Mouse (Mus musculus): ENCODE measurements around the gene Ky. TPM values are rescaled to one million over a fixed set of nuclear protein-coding genes. Genes with fewer than 3 reads are reported as not detected.
A peak's percentile ranks its signal among the peaks of the same experiment; 100 is the strongest.

Gene Ky
- polyA plus RNA-seq, 1 experiment from 2014 or later = 1.1 TPM

DNA sequence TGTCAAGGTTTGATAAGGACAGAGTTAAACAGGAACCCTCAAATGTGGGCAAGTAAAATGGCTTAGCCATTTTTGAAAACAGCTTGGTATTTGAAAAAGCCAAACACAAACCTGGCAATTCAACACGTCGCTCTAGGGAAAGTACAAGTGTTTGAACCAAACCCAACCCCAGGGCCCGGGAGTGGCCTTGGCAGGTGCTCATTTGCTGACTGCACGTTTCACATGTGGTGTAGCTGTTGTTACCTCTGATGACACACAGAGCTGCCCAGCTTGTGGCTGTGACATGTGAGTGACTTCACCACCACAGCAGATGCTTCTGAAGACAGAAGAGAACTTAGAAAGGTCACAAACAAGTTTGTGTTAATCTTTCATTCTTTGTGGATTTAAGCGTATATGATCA is 67.3 kb downstream of the Ky start:
- Histone ChIP-seq H3K4me3 (no peak overlapping the region), H3K36me3 (no peaks in the 10 kb centered on the region), H3K27ac (no peak overlapping the region), H3K4me1 (replicated peaks) (0 out of 2 replicates have a peak, but pooled peaks cover 2% of the 10 kb centered on the region), H3K27me3 (no peaks in the 10 kb centered on the region), H3K9ac (no peak overlapping the region), H3K4me2 (no peak overlapping the region), H3K9me3 (replicated peaks) (no peaks in the 10 kb centered on the region)
- 62% methylated on average over 5 of the region's 5 CpGs for WGBS
- no peak for ATAC-seq (replicated peaks; ENCODE audit: insufficient number of reproducible peaks, insufficient read depth, low FRiP score, low read depth)

DNA sequence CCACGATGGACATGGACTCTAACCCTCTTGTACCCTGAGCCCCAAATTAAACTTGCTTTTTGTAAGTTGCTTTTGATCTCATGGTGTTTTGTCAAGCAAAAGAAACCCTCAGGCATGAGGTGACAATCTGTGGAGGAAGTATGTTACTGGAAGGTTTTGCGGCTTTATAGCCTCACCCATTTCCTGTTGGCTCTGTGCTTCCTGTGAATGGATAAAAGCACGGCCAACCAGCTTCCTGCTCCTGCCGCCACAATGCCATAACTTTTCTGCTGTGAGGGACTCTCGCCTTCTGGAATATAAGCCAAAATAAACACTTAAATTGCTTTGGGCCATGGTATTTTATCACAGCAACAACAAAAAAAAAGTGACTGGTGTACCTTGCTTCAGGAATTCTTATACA is 71.9 kb downstream of the Ky start:
- H3K36me3 ChIP-seq = no peaks in the 10 kb centered on the region
- no peak overlapping the region for H3K4me3 ChIP-seq
- H3K27me3 ChIP-seq = no peaks in the 10 kb centered on the region
- peak overlapping the region; percentile 41; the same call in 1 of the 2 replicates for H3K27ac ChIP-seq
- H3K9ac ChIP-seq = no peak overlapping the region
- H3K9me3 ChIP-seq (replicated peaks) = no peaks in the 10 kb centered on the region
- ATAC-seq (replicated peaks; ENCODE audit: insufficient number of reproducible peaks, insufficient read depth, low FRiP score, low read depth) = no peak
- 46% methylated on average over 5 of the region's 5 CpGs for WGBS
- no peak overlapping the region for H3K4me2 ChIP-seq
- H3K4me1 ChIP-seq (replicated peaks) = 0 out of 2 replicates have a peak, but pooled peaks cover 2% of the 10 kb centered on the region

- 0 out of 2 replicates have a peak, but pooled peaks cover 2% of the 10 kb centered on the region for H3K4me1 ChIP-seq (replicated peaks)
- H3K4me2 ChIP-seq = no peak overlapping the region
- H3K9ac ChIP-seq = no peak overlapping the region
- no peak overlapping the region for H3K27ac ChIP-seq
- WGBS = 71% methylated on average over 12 of the region's 12 CpGs
- H3K4me3 ChIP-seq = no peak overlapping the region
- peaks cover 17% of the 10 kb centered on the region for H3K36me3 ChIP-seq
- no peak for ATAC-seq (replicated peaks; ENCODE audit: insufficient number of reproducible peaks, insufficient read depth, low FRiP score, low read depth)
- no peaks in the 10 kb centered on the region for H3K27me3 ChIP-seq
- no peaks in the 10 kb centered on the region for H3K9me3 ChIP-seq (replicated peaks)
Observed at GRCm38 (mm10) chr9:102581921-102582469, 76.4 kb downstream of the Ky start.

- ATAC-seq (replicated peaks; ENCODE audit: insufficient number of reproducible peaks, insufficient read depth, low FRiP score, low read depth) = no peak
- no peaks in the 10 kb centered on the region for H3K27me3 ChIP-seq
- WGBS = 91% methylated on average over 5 of the region's 5 CpGs
- no peak overlapping the region for H3K4me2 ChIP-seq
- H3K4me1 ChIP-seq (replicated peaks) = no peaks in the 10 kb centered on the region
- H3K27ac ChIP-seq = no peak overlapping the region
- H3K9me3 ChIP-seq (replicated peaks) = no peaks in the 10 kb centered on the region
- H3K9ac ChIP-seq = no peak overlapping the region
- H3K36me3 ChIP-seq = peaks cover 40% of the 10 kb centered on the region
- H3K4me3 ChIP-seq = no peak overlapping the region
Observed at GRCm38 (mm10) chr9:102587347-102587746, 81.8 kb downstream of the Ky start.

GRCm38 (mm10) chr9:102594667-102595393 is 89.3 kb downstream of the Ky start:
- WGBS = 54% methylated on average over 6 of the region's 6 CpGs

More at GRCm38 (mm10) chr9:102594667-102595393, 89.3 kb downstream of the Ky start:
- Histone ChIP-seq H3K4me2 (no peak overlapping the region), H3K27me3 (no peaks in the 10 kb centered on the region), H3K4me1 (replicated peaks) (no peaks in the 10 kb centered on the region), H3K9ac (no peak overlapping the region), H3K36me3 (peaks cover 41% of the 10 kb centered on the region), H3K4me3 (no peak overlapping the region), H3K27ac (no peak overlapping the region), H3K9me3 (replicated peaks) (no peaks in the 10 kb centered on the region)
- no peak for ATAC-seq (replicated peaks; ENCODE audit: insufficient number of reproducible peaks, insufficient read depth, low FRiP score, low read depth)

Other genes with a start within 250 kb of the Ky start
- gene Ephb1, start 151.1 kb upstream of the Ky start, polyA plus RNA-seq (2015; fragmentation: Nextera tagmentation; extraction: Ambion mirVana) = 1.4 and 1.7 TPM in 2 replicates
- 216 and 286 TPM in 2 replicates for gene Anapc13, start 120.5 kb downstream of the Ky start, polyA plus RNA-seq (2015; fragmentation: Nextera tagmentation; extraction: Ambion mirVana)
- gene Cep63, start 120.8 kb downstream of the Ky start, polyA plus RNA-seq (2015; fragmentation: Nextera tagmentation; extraction: Ambion mirVana) = 49.5 and 50.2 TPM in 2 replicates
- gene Amotl2, start 210.9 kb downstream of the Ky start, polyA plus RNA-seq (2015; fragmentation: Nextera tagmentation; extraction: Ambion mirVana) = 38.9 and 45.6 TPM in 2 replicates

Data from heart, embryonic 15.5 days (tissue).